Mouse (Mus musculus) embryonic fibroblast, embryonic 13.5 days (primary cell): ENCODE measurements around the gene Aldh3b2. TPM values are rescaled to one million over a fixed set of nuclear protein-coding genes. Genes with fewer than 3 reads are reported as not detected.

Experiments used
- H3K27ac ChIP-seq: 2 replicates; pipeline ENCODE4 v1.5.1; 2012; ENCODE audit warnings: low read length, control low read depth, inconsistent platforms; ENCODE audit not compliant: insufficient read depth
- H3K4me1 ChIP-seq: 2 replicates; pipeline ENCODE4 v1.6.1; 2011; ENCODE audit warnings: low read length; ENCODE audit not compliant: control insufficient read depth, insufficient read depth
- H3K4me3 ChIP-seq: 2 replicates; pipeline ENCODE4 v1.5.1; 2011; ENCODE audit warnings: mild to moderate bottlenecking, control low read depth, low read length; ENCODE audit not compliant: insufficient read depth
- CTCF ChIP-seq: IDR thresholded peaks from 2 replicates; pipeline ENCODE4 v1.5.1; 2011; ENCODE audit warnings: mild to moderate bottlenecking, control low read depth, low read length, moderate library complexity, borderline replicate concordance; ENCODE audit not compliant: insufficient read depth
- POLR2A ChIP-seq: IDR thresholded peaks from 2 replicates; pipeline ENCODE4 v1.6.1; 2011; ENCODE audit warnings: low read depth, mild to moderate bottlenecking, control low read depth, low read length, moderate library complexity
- polyA plus RNA-seq: library from polyadenylated mRNA; stranded (reverse); fragments of >200 nt; gene quantifications from 2 replicates; pipeline ENCODE4 v1.2.4, GENCODE M21; 2011; ENCODE audit warnings: low read depth; ENCODE audit not compliant: missing spikeins, insufficient read length

Aldh3b2 gene
- polyA plus RNA-seq, 1 experiment, result not detected

GRCm38 (mm10) chr19:3929211-3929941, 42.8 kb upstream of the Aldh3b2 start, which contains the start of gene Aldh3b1:
Aldh3b1 (minus strand) TSS chr19:3929808.
- Histone ChIP-seq H3K4me3 (no peak within 1 kb of the TSS), H3K27ac (peak within 1 kb of the TSS; percentile 44), H3K4me1 (peaks cover 19% of the 10 kb centered on the region)
- TF ChIP-seq CTCF (no peak), POLR2A (no peak)

GRCm38 (mm10) chr19:3930262-3931057, 41.7 kb upstream of the Aldh3b2 start:
- Histone ChIP-seq H3K4me1 (peaks cover 19% of the 10 kb centered on the region), H3K4me3 (no peak overlapping the region), H3K27ac (peak overlapping the region; percentile 44; the same call in 1 of the 2 replicates)
- TF ChIP-seq POLR2A (no peak), CTCF (no peak)

- Histone ChIP-seq H3K27ac (no peak overlapping the region), H3K4me1 (peaks cover 14% of the 10 kb centered on the region), H3K4me3 (no peak overlapping the region)
- TF ChIP-seq CTCF (no peak), POLR2A (no peak)
Observed at GRCm38 (mm10) chr19:3931716-3932115, 40.4 kb upstream of the Aldh3b2 start.

GRCm38 (mm10) chr19:3935032-3935895, 36.9 kb upstream of the Aldh3b2 start, which contains the start of gene Unc93b1:
Unc93b1 (plus strand) TSS chr19:3935186.
- no peak within 1 kb of the TSS for H3K27ac ChIP-seq
- H3K4me1 ChIP-seq, result peaks cover under 1% of the 10 kb centered on the region; the same call in 1 of the 2 replicates

GRCm38 (mm10) chr19:3935896-3936850, 36.0 kb upstream of the Aldh3b2 start:
- no peak for TF ChIP-seq CTCF
- TF ChIP-seq POLR2A, result 0 out of 2 replicates have a peak, but pooled peaks have one; percentile 43
- Histone ChIP-seq H3K27ac (no peak overlapping the region), H3K4me3 (peak overlapping the region; percentile 40), H3K4me1 (no peaks in the 10 kb centered on the region)

More at GRCm38 (mm10) chr19:3935032-3935895, 36.9 kb upstream of the Aldh3b2 start, which contains the start of gene Unc93b1:
- H3K4me3 ChIP-seq, result peak within 1 kb of the TSS; percentile 40
- TF ChIP-seq POLR2A (peak; percentile 67), CTCF (no peak)

GRCm38 (mm10) chr19:3942315-3942714, 29.8 kb upstream of the Aldh3b2 start:
- Histone ChIP-seq H3K27ac (no peak overlapping the region), H3K4me1 (no peaks in the 10 kb centered on the region), H3K4me3 (no peak overlapping the region)
- no peak for TF ChIP-seq CTCF
- TF ChIP-seq POLR2A, result no peak

- no peak overlapping the region for H3K27ac ChIP-seq
- H3K4me3 ChIP-seq, result no peak overlapping the region
- TF ChIP-seq CTCF, result no peak
- no peak for TF ChIP-seq POLR2A
- no peaks in the 10 kb centered on the region for H3K4me1 ChIP-seq
Observed at GRCm38 (mm10) chr19:3942986-3943735, 29.0 kb upstream of the Aldh3b2 start.
